Mouse (Mus musculus): ENCODE measurements around the gene Trappc3.

DNA sequence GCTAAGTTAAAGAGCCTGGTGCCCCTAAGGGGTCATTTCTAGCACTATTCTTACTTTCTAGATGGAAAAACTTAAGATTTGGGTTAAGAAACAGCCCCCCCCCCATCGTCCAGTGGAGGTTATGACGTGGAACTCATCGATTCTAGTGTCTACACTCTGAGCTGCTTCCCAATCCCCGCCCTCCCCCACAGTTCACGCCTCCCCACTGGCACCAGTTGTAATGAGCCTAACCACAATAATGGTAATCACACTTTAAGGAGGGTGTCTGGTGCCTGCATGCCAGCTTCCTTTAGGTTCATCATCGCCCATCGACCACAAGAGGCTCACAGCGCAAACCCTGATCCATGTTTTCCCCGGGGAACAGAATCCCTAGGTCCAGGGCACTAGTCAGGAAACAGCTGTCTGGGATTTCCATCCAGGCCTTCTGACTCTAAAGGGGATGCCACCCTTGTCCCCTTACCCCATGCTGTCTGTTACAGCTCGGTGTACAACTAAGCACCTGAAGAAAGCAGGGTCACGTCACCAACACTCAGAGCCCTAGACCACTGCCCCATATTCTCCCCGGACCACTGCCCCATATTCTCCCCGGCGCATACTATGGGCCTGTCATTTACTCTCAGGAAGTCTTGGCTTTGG, 8.4 kb upstream of the Trappc3 start:
- TF ChIP-seq HCFC1 (IDR thresholded peaks at IDR 0.05; ENCODE audit: low read depth, low read length) (no peak), POLR2A (IDR thresholded peaks at IDR 0.05; ENCODE audit: control insufficient read depth in 1 of 2, insufficient read depth in 1 of 2, low read depth in 1 of 2, low read length in 2 of 2, poor library complexity in 1 of 2) (no peak), MAFK (IDR thresholded peaks at IDR 0.05; ENCODE audit: borderline replicate concordance, low read depth, low read length) (no peak), UBTF (IDR thresholded peaks at IDR 0.05; ENCODE audit: borderline replicate concordance, insufficient read depth, low read depth, low read length) (no peak), MAX (IDR thresholded peaks at IDR 0.05; ENCODE audit: low read length) (no peak), GATA1 (IDR thresholded peaks at IDR 0.05; ENCODE audit: low read depth, low read length) (no peak), CTCF (IDR thresholded peaks at IDR 0.05 in 2 of 3, conservative IDR thresholded peaks at IDR 0.05 in 1 of 3; ENCODE audit: control insufficient read depth in 1 of 3, insufficient read depth in 1 of 3, low read depth in 2 of 3, low read length in 3 of 3, poor library complexity in 1 of 3, severe bottlenecking in 1 of 3) (no peak), NRF1 (IDR thresholded peaks at IDR 0.05; ENCODE audit: insufficient read depth, low read depth, low read length, poor library complexity, severe bottlenecking) (no peak), CHD2 (IDR thresholded peaks at IDR 0.05; ENCODE audit: low read length) (no peak), CHD1 (IDR thresholded peaks at IDR 0.05; ENCODE audit: low read depth, low read length) (no peak), USF2 (IDR thresholded peaks at IDR 0.05; ENCODE audit: borderline replicate concordance in 1 of 2, insufficient read depth in 1 of 2, low read depth in 1 of 2, low read length in 2 of 2) (no peak), EP300 (IDR thresholded peaks at IDR 0.05; ENCODE audit: low read depth in 1 of 2, low read length in 2 of 2) (no peak)
